Mouse (Mus musculus) frontal cortex, postnatal 25 days (tissue): ENCODE data around the gene Eepd1.
A peak's percentile ranks its signal among the peaks of the same experiment; 100 is the strongest.

Experiments used
- DNase-seq, 2 experiments: peaks; one replicate each; pipeline ENCODE4 v3.0.0; 2022; ENCODE audit warnings: low spot score in 2 of 2

The Eepd1 gene

GRCm38 (mm10) chr9:25489221-25489960 lies 8.0 kb downstream of the Eepd1 start:
- DNase-seq: no peak

- no peak for DNase-seq
These were observed 9.2 kb downstream of the Eepd1 start for GRCm38 (mm10) chr9:25490278-25491145.

- DNase-seq: no peak
These were observed 12.6 kb downstream of the Eepd1 start for GRCm38 (mm10) chr9:25493918-25494317.

GRCm38 (mm10) chr9:25495601-25496000 lies 14.3 kb downstream of the Eepd1 start:
- no peak for DNase-seq

- no peak for DNase-seq
These were observed 14.8 kb downstream of the Eepd1 start for GRCm38 (mm10) chr9:25496196-25496595.

GRCm38 (mm10) chr9:25496703-25497102 lies 15.4 kb downstream of the Eepd1 start:
- DNase-seq: no peak

- no peak for DNase-seq
These were observed 17.4 kb downstream of the Eepd1 start for GRCm38 (mm10) chr9:25498770-25499169.

GRCm38 (mm10) chr9:25499306-25499705 lies 18.0 kb downstream of the Eepd1 start:
- no peak for DNase-seq

GRCm38 (mm10) chr9:25500031-25500430 lies 18.7 kb downstream of the Eepd1 start:
- DNase-seq: no peak

GRCm38 (mm10) chr9:25508825-25509224 lies 27.5 kb downstream of the Eepd1 start:
- no peak for DNase-seq

GRCm38 (mm10) chr9:25510572-25510971 lies 29.2 kb downstream of the Eepd1 start:
- peak in 1 of 2 experiments; percentile 26 for DNase-seq

GRCm38 (mm10) chr9:25513050-25513449 lies 31.7 kb downstream of the Eepd1 start:
- DNase-seq: no peak

- DNase-seq: no peak
These were observed 32.2 kb downstream of the Eepd1 start for GRCm38 (mm10) chr9:25513556-25513955.

GRCm38 (mm10) chr9:25516640-25517039 lies 35.3 kb downstream of the Eepd1 start:
- DNase-seq: no peak

- DNase-seq: no peak
These were observed 36.6 kb downstream of the Eepd1 start for GRCm38 (mm10) chr9:25517982-25518381.

- no peak for DNase-seq
These were observed 37.8 kb downstream of the Eepd1 start for GRCm38 (mm10) chr9:25519193-25519592.

- DNase-seq: no peak
These were observed 39.5 kb downstream of the Eepd1 start for GRCm38 (mm10) chr9:25520826-25521225.

GRCm38 (mm10) chr9:25521825-25522224 lies 40.5 kb downstream of the Eepd1 start:
- DNase-seq: no peak

GRCm38 (mm10) chr9:25526516-25526915 lies 45.2 kb downstream of the Eepd1 start:
- no peak for DNase-seq

GRCm38 (mm10) chr9:25526927-25527337 lies 45.6 kb downstream of the Eepd1 start:
- DNase-seq: no peak

GRCm38 (mm10) chr9:25527359-25528038 lies 46.2 kb downstream of the Eepd1 start:
- no peak for DNase-seq

- DNase-seq: no peak
These were observed 50.3 kb downstream of the Eepd1 start for GRCm38 (mm10) chr9:25531627-25532026.
